Mouse (Mus musculus): ENCODE data around the gene Cntln. TPM values are rescaled to one million over a fixed set of nuclear protein-coding genes. Genes with fewer than 3 reads are reported as not detected.

The Cntln gene
- total RNA-seq (2014; rRNA removed; ENCODE audit: low replicate concordance) (5.8 and 16.1 TPM in 2 replicates), polyA plus RNA-seq (2015; fragmentation: Nextera tagmentation; extraction: Ambion mirVana) (3.2 and 3.3 TPM in 2 replicates)

GRCm38 (mm10) chr4:84884111-84884538, at the start of gene Cntln:
Gene Cntln (plus strand): TSS chr4:84884309.
- ATAC-seq (ENCODE audit: insufficient read depth, low read depth) (peak; percentile 92), DNase-seq (ENCODE audit: low spot score) (peak; percentile 85)
- Histone ChIP-seq H3K27me3 (ENCODE audit: control insufficient read depth, insufficient read depth, low read length) (no peaks in the 10 kb centered on the region), H3K4me2 (ENCODE audit: low read depth, low read length) (peak within 1 kb of the TSS; percentile 81), H3K9ac (replicated peaks; ENCODE audit: low read depth, low read length) (peak within 1 kb of the TSS; percentile 77), H3K4me3 (ENCODE audit: low read depth, low read length) (peak within 1 kb of the TSS; percentile 76), H3K27ac (ENCODE audit: low read depth) (peak within 1 kb of the TSS; percentile 82), H3K4me1 (ENCODE audit: control insufficient read depth, insufficient read depth) (no peaks in the 10 kb centered on the region), H3K36me3 (replicated peaks; ENCODE audit: control insufficient read depth, insufficient read depth, low read length) (no peaks in the 10 kb centered on the region), H3K9me3 (replicated peaks; ENCODE audit: control insufficient read depth, low read length) (no peaks in the 10 kb centered on the region)
- TF ChIP-seq EP300 (IDR thresholded peaks at IDR 0.05; ENCODE audit: low read depth) (no peak), CTCF (IDR thresholded peaks at IDR 0.05; ENCODE audit: low read depth) (no peak)
- under 1% methylated on average over 50 of the region's 50 CpGs for WGBS

GRCm38 (mm10) chr4:84836979-84837378, 47.1 kb upstream of the Cntln start:
- DNase-seq (ENCODE audit: low spot score) (peak; percentile 18), ATAC-seq (ENCODE audit: insufficient read depth, low read depth) (no peak)
- no peaks in the 10 kb centered on the region for H3K4me1 ChIP-seq (ENCODE audit: control insufficient read depth, insufficient read depth)
- no peak overlapping the region for H3K4me3 ChIP-seq (ENCODE audit: low read depth, low read length)
- WGBS = 29% methylated on average over 5 of the region's 5 CpGs
- no peak overlapping the region for H3K27ac ChIP-seq (ENCODE audit: low read depth)
- no peaks in the 10 kb centered on the region for H3K36me3 ChIP-seq (replicated peaks; ENCODE audit: control insufficient read depth, insufficient read depth, low read length)
- no peaks in the 10 kb centered on the region for H3K9me3 ChIP-seq (replicated peaks; ENCODE audit: control insufficient read depth, low read length)
- no peak overlapping the region for H3K4me2 ChIP-seq (ENCODE audit: low read depth, low read length)
- H3K9ac ChIP-seq (replicated peaks; ENCODE audit: low read depth, low read length) = no peak overlapping the region
- peak; percentile 66 for TF ChIP-seq CTCF (IDR thresholded peaks at IDR 0.05; ENCODE audit: low read depth)
- no peak for TF ChIP-seq EP300 (IDR thresholded peaks at IDR 0.05; ENCODE audit: low read depth)
- no peaks in the 10 kb centered on the region for H3K27me3 ChIP-seq (ENCODE audit: control insufficient read depth, insufficient read depth, low read length)

- no peaks in the 10 kb centered on the region for H3K27me3 ChIP-seq (ENCODE audit: control insufficient read depth, insufficient read depth, low read length)
- no peak overlapping the region for H3K4me2 ChIP-seq (ENCODE audit: low read depth, low read length)
- no peaks in the 10 kb centered on the region for H3K4me1 ChIP-seq (ENCODE audit: control insufficient read depth, insufficient read depth)
- no peak for ATAC-seq (ENCODE audit: insufficient read depth, low read depth)
- no peak for DNase-seq (ENCODE audit: low spot score)
- H3K4me3 ChIP-seq (ENCODE audit: low read depth, low read length) = no peak overlapping the region
- WGBS = 83% methylated on average over 3 of the region's 3 CpGs
- no peak overlapping the region for H3K27ac ChIP-seq (ENCODE audit: low read depth)
- H3K9ac ChIP-seq (replicated peaks; ENCODE audit: low read depth, low read length) = no peak overlapping the region
- no peak for TF ChIP-seq EP300 (IDR thresholded peaks at IDR 0.05; ENCODE audit: low read depth)
- TF ChIP-seq CTCF (IDR thresholded peaks at IDR 0.05; ENCODE audit: low read depth) = no peak
- no peaks in the 10 kb centered on the region for H3K9me3 ChIP-seq (replicated peaks; ENCODE audit: control insufficient read depth, low read length)
- H3K36me3 ChIP-seq (replicated peaks; ENCODE audit: control insufficient read depth, insufficient read depth, low read length) = no peaks in the 10 kb centered on the region
Measured at GRCm38 (mm10) chr4:84838545-84838944, 45.6 kb upstream of the Cntln start.

GRCm38 (mm10) chr4:84839466-84839865, 44.6 kb upstream of the Cntln start:
- Histone ChIP-seq H3K9me3 (replicated peaks; ENCODE audit: control insufficient read depth, low read length) (no peaks in the 10 kb centered on the region), H3K36me3 (replicated peaks; ENCODE audit: control insufficient read depth, insufficient read depth, low read length) (no peaks in the 10 kb centered on the region), H3K4me3 (ENCODE audit: low read depth, low read length) (no peak overlapping the region), H3K27ac (ENCODE audit: low read depth) (no peak overlapping the region), H3K4me1 (ENCODE audit: control insufficient read depth, insufficient read depth) (no peaks in the 10 kb centered on the region), H3K9ac (replicated peaks; ENCODE audit: low read depth, low read length) (no peak overlapping the region), H3K4me2 (ENCODE audit: low read depth, low read length) (no peak overlapping the region), H3K27me3 (ENCODE audit: control insufficient read depth, insufficient read depth, low read length) (no peaks in the 10 kb centered on the region)
- ATAC-seq (ENCODE audit: insufficient read depth, low read depth) = no peak
- no peak for TF ChIP-seq CTCF (IDR thresholded peaks at IDR 0.05; ENCODE audit: low read depth)
- no peak for TF ChIP-seq EP300 (IDR thresholded peaks at IDR 0.05; ENCODE audit: low read depth)
- DNase-seq (ENCODE audit: low spot score) = no peak
- WGBS = 73% methylated on average over 2 of the region's 2 CpGs

- H3K4me2 ChIP-seq (ENCODE audit: low read depth, low read length) = no peak overlapping the region
- H3K4me1 ChIP-seq (ENCODE audit: control insufficient read depth, insufficient read depth) = no peaks in the 10 kb centered on the region
- no peak overlapping the region for H3K9ac ChIP-seq (replicated peaks; ENCODE audit: low read depth, low read length)
- no peaks in the 10 kb centered on the region for H3K27me3 ChIP-seq (ENCODE audit: control insufficient read depth, insufficient read depth, low read length)
- no peaks in the 10 kb centered on the region for H3K36me3 ChIP-seq (replicated peaks; ENCODE audit: control insufficient read depth, insufficient read depth, low read length)
- ATAC-seq (ENCODE audit: insufficient read depth, low read depth) (no peak), DNase-seq (ENCODE audit: low spot score) (no peak)
- no peak for TF ChIP-seq EP300 (IDR thresholded peaks at IDR 0.05; ENCODE audit: low read depth)
- TF ChIP-seq CTCF (IDR thresholded peaks at IDR 0.05; ENCODE audit: low read depth) = no peak
- no peak overlapping the region for H3K4me3 ChIP-seq (ENCODE audit: low read depth, low read length)
- H3K27ac ChIP-seq (ENCODE audit: low read depth) = no peak overlapping the region
- no peaks in the 10 kb centered on the region for H3K9me3 ChIP-seq (replicated peaks; ENCODE audit: control insufficient read depth, low read length)
- 78% methylated on average over 2 of the region's 2 CpGs for WGBS
Measured at GRCm38 (mm10) chr4:84857588-84857987, 26.5 kb upstream of the Cntln start.

- H3K27me3 ChIP-seq (ENCODE audit: control insufficient read depth, insufficient read depth, low read length) = no peaks in the 10 kb centered on the region
- H3K4me3 ChIP-seq (ENCODE audit: low read depth, low read length) = no peak overlapping the region
- H3K4me1 ChIP-seq (ENCODE audit: control insufficient read depth, insufficient read depth) = no peaks in the 10 kb centered on the region
- no peaks in the 10 kb centered on the region for H3K36me3 ChIP-seq (replicated peaks; ENCODE audit: control insufficient read depth, insufficient read depth, low read length)
- no peak overlapping the region for H3K4me2 ChIP-seq (ENCODE audit: low read depth, low read length)
- DNase-seq (ENCODE audit: low spot score) (peak; percentile 40), ATAC-seq (ENCODE audit: insufficient read depth, low read depth) (no peak)
- no peaks in the 10 kb centered on the region for H3K9me3 ChIP-seq (replicated peaks; ENCODE audit: control insufficient read depth, low read length)
- no peak overlapping the region for H3K9ac ChIP-seq (replicated peaks; ENCODE audit: low read depth, low read length)
- WGBS = 30% methylated on average over 3 of the region's 3 CpGs
- TF ChIP-seq EP300 (IDR thresholded peaks at IDR 0.05; ENCODE audit: low read depth) (no peak), CTCF (IDR thresholded peaks at IDR 0.05; ENCODE audit: low read depth) (peak; percentile 52)
- no peak overlapping the region for H3K27ac ChIP-seq (ENCODE audit: low read depth)
Measured at GRCm38 (mm10) chr4:84876347-84876746, 7.8 kb upstream of the Cntln start.

Data from heart, postnatal 0 days (tissue).